Mouse (Mus musculus) CD4-positive, CD25-positive, alpha-beta regulatory T cell (primary cell): ENCODE data around the gene Eif3f. TPM values are rescaled to one million over a fixed set of nuclear protein-coding genes. Genes with fewer than 3 reads are reported as not detected.

ENCODE experiments used
- polyA plus RNA-seq: library from polyadenylated mRNA; unstranded; fragments of 100-300 nt; shearing (Covaris generic); gene quantifications from one replicate; pipeline ENCODE4 v1.2.1, GENCODE M21; 2017

Eif3f gene
- polyA plus RNA-seq: 138 TPM

GRCm38 (mm10) chr7:108933794-108934731, at the start of gene Eif3f:
Eif3f (plus strand) TSS chr7:108934417.

GRCm38 (mm10) chr7:108884906-108885305, 49.3 kb upstream of the Eif3f start, which contains the start of gene Olfr518:
Olfr518 (minus strand) TSS chr7:108885006.

GRCm38 (mm10) chr7:108894320-108894719, 39.9 kb upstream of the Eif3f start, which contains the start of gene Olfr519:
Olfr519 (minus strand) TSS chr7:108894420.

GRCm38 (mm10) chr7:108929726-108930393, 4.4 kb upstream of the Eif3f start, which contains the start of gene Nlrp10:
Nlrp10 (minus strand) TSS chr7:108930178.

GRCm38 (mm10) chr7:108950312-108950761, 16.1 kb downstream of the Eif3f start, which contains the start of gene Tub:
Tub (plus strand) TSS chr7:108950338.

Other genes starting within 250 kb of the Eif3f start
- not detected for gene Olfr512, start 221.1 kb upstream of the Eif3f start, polyA plus RNA-seq
- gene Olfr513, start 183.4 kb upstream of the Eif3f start, polyA plus RNA-seq: not detected
- not detected for gene Olfr514, start 108.4 kb upstream of the Eif3f start, polyA plus RNA-seq
- gene Olfr516, start 83.9 kb upstream of the Eif3f start, polyA plus RNA-seq: not detected
- not detected for gene Olfr517, start 62.0 kb upstream of the Eif3f start, polyA plus RNA-seq
- gene Olfr518, start 49.4 kb upstream of the Eif3f start, polyA plus RNA-seq: not detected
- gene Olfr519, start 40.0 kb upstream of the Eif3f start, polyA plus RNA-seq: not detected
- 0.19 TPM for gene Nlrp10, start 4.2 kb upstream of the Eif3f start, polyA plus RNA-seq
- 0.36 TPM for gene Tub, start 15.9 kb downstream of the Eif3f start, polyA plus RNA-seq
- 0.24 TPM for gene Ric3, start 148.9 kb downstream of the Eif3f start, polyA plus RNA-seq
- gene Lmo1, start 240.8 kb downstream of the Eif3f start, polyA plus RNA-seq: not detected